14 mouse cellular contexts compared by ENCODE assay signal in genomic region chr19:53448206-53448605, GRCm38 (mm10). TPM values are rescaled to one million over a fixed set of nuclear protein-coding genes. Genes with fewer than 3 reads are reported as not detected.
DNase-seq lines count a peak whose midpoint lies in the region; ATAC-seq and TF ChIP-seq lines count a peak whose summit lies in the region.
"Had no signal": no experiment of that assay in that cellular context is flagged by ENCODE, and none has a peak within 500 bp of the region (broad histone marks: within the 10 kb centered on the region; RNA-seq: fewer than 3 reads in every experiment).

No protein-coding gene starts in this region.

- no peaks in the 10 kb centered on the region for H3K9me3 ChIP-seq in limb, embryonic 14.5 days (ENCODE audit: control insufficient read depth, low read length)
- H3K9me3 ChIP-seq in limb, embryonic 10.5 days (replicated peaks): no peaks in the 10 kb centered on the region
- no peaks in the 10 kb centered on the region for H3K9me3 ChIP-seq in stomach, embryonic 15.5 days
- H3K9me3 ChIP-seq: embryonic facial prominence, embryonic 15.5 days had no signal

- H3K36me3 ChIP-seq in limb, embryonic 14.5 days (ENCODE audit: control insufficient read depth, insufficient read depth, low read length): no peaks in the 10 kb centered on the region
- H3K36me3 ChIP-seq in limb, embryonic 10.5 days: no peaks in the 10 kb centered on the region
- H3K36me3 ChIP-seq in stomach, embryonic 15.5 days: no peaks in the 10 kb centered on the region
- H3K36me3 ChIP-seq: embryonic facial prominence, embryonic 15.5 days had no signal

- no peak overlapping the region for H3K9ac ChIP-seq in limb, embryonic 14.5 days (ENCODE audit: low read depth, low read length, severe bottlenecking)
- H3K9ac ChIP-seq in stomach, embryonic 15.5 days: no peak overlapping the region
- H3K9ac ChIP-seq: embryonic facial prominence, embryonic 15.5 days had no signal

- H3K4me1 ChIP-seq in limb, embryonic 14.5 days (ENCODE audit: control insufficient read depth, insufficient read depth, low read length): peaks cover 17% of the 10 kb centered on the region
- H3K4me1 ChIP-seq in limb, embryonic 10.5 days: peaks cover 41% of the 10 kb centered on the region
- peaks cover 40% of the 10 kb centered on the region; the same call in 1 of the 2 replicates for H3K4me1 ChIP-seq in stomach, embryonic 15.5 days

- 53% methylated on average over 10 of the region's 10 CpGs for WGBS in limb, embryonic 14.5 days
- WGBS in limb, embryonic 10.5 days: 84% methylated on average over 10 of the region's 10 CpGs
- 49% methylated on average over 10 of the region's 10 CpGs for whole genome bisulfite sequencing in stomach, embryonic 15.5 days

- H3K27me3 ChIP-seq in limb, embryonic 14.5 days (ENCODE audit: control insufficient read depth, insufficient read depth, low read length): peaks cover 4% of the 10 kb centered on the region; the same call in 1 of the 2 replicates
- H3K27me3 ChIP-seq in limb, embryonic 10.5 days (ENCODE audit: low read depth, poor library complexity, severe bottlenecking): peaks cover 15% of the 10 kb centered on the region; the same call in 1 of the 2 replicates
- no peaks in the 10 kb centered on the region for H3K27me3 ChIP-seq in stomach, embryonic 15.5 days (replicated peaks)

- TF ChIP-seq POLR2A in limb, embryonic 14.5 days (IDR thresholded peaks at IDR 0.05; ENCODE audit: borderline replicate concordance, extremely low read depth, insufficient read depth, insufficient read length): no peak

- ATAC-seq in limb, embryonic 14.5 days (ENCODE audit: low FRiP score, low read depth): no peak
- no peak for ATAC-seq in stomach, embryonic 15.5 days (ENCODE audit: insufficient read depth, low FRiP score, low read depth)
- ATAC-seq: CD4-positive, CD25-positive, alpha-beta regulatory T cell, adult 4 months had no signal

- no peak overlapping the region for H3K27ac ChIP-seq in limb, embryonic 14.5 days (replicated peaks; ENCODE audit: low read depth, low read length)
- no peak overlapping the region for H3K27ac ChIP-seq in limb, embryonic 10.5 days
- peak overlapping the region; percentile 44 for H3K27ac ChIP-seq in stomach, embryonic 15.5 days
- H3K27ac ChIP-seq: embryonic facial prominence, embryonic 15.5 days; heart, adult 2 months; kidney, postnatal 0 days; macrophage had no signal

- H3K4me3 ChIP-seq in limb, embryonic 14.5 days (replicated peaks; ENCODE audit: low read length): no peak overlapping the region
- no peak overlapping the region for H3K4me3 ChIP-seq in limb, embryonic 10.5 days
- no peak overlapping the region for H3K4me3 ChIP-seq in stomach, embryonic 15.5 days (replicated peaks)
- H3K4me3 ChIP-seq: embryonic facial prominence, embryonic 15.5 days; heart, adult 2 months had no signal

- H3K4me2 ChIP-seq in limb, embryonic 14.5 days (replicated peaks; ENCODE audit: low read depth, low read length, severe bottlenecking): no peak overlapping the region
- H3K4me2 ChIP-seq in stomach, embryonic 15.5 days: peak overlapping the region; percentile 16; the same call in 1 of the 2 replicates
- H3K4me2 ChIP-seq: embryonic facial prominence, embryonic 15.5 days had no signal

- peak; percentile 71 to 74 for DNase-seq in cerebellum, postnatal 10 days
- no peak for DNase-seq in cerebellum, adult 11 months
- DNase-seq in limb, embryonic 14.5 days (ENCODE audit: low spot score): peak; percentile 33
- DNase-seq in limb, embryonic 10.5 days (ENCODE audit: low spot score): no peak
- peak; percentile 33 to 69 for DNase-seq in adrenal gland, postnatal 36 days
- no peak for DNase-seq in urinary bladder, postnatal 14 days (ENCODE audit: low spot score)
- DNase-seq: heart, adult 2 months; heart, postnatal 36 days; thymus, adult 2 months had no signal

RNA-seq across cellular contexts. Expression of gene Smndc1, which starts 57.8 kb away (rescaled TPM):
- polyA plus RNA-seq in limb, embryonic 14.5 days (2012; rRNA removed): 25.6 and 33.9 TPM in 2 replicates
- polyA plus RNA-seq in limb, embryonic 14.5 days (2014; fragmentation: Nextera tagmentation; extraction: Ambion mirVana): 38.6 and 40.3 TPM in 2 replicates
- polyA plus RNA-seq in limb, embryonic 10.5 days (2016; fragmentation: Nextera tagmentation; extraction: Ambion mirVana): 41.2 and 43.8 TPM in 2 replicates
- total RNA-seq in adrenal gland, postnatal 36 days (2021): 10 to 100 TPM; 46.5 to 49.3 TPM
- polyA plus RNA-seq in stomach, embryonic 15.5 days (2015; fragmentation: Nextera tagmentation; extraction: Ambion mirVana): 38.2 TPM in 2 replicates

Comparison
In these comparisons a context has a peak if more than half of its experiments do, and no peak if none do; other contexts are left out.
1. DNase-seq: peak in cerebellum, postnatal 10 days (2 of 2), limb, embryonic 14.5 days (single experiment) and adrenal gland, postnatal 36 days (2 of 2); none in cerebellum, adult 11 months (single experiment), limb, embryonic 10.5 days (single experiment) and urinary bladder, postnatal 14 days (single experiment).